Mouse (Mus musculus) E14TG2a.4 (cell line): ENCODE measurements around the gene Gm11146.

ENCODE experiments used
- CTCF ChIP-seq: conservative IDR thresholded peaks from 2 replicates; pipeline ENCODE4 v1.5.1; 2014; ENCODE audit warnings: low read length
- NANOG ChIP-seq: IDR thresholded peaks from 2 replicates; pipeline ENCODE4 v1.6.1; 2014; ENCODE audit warnings: borderline replicate concordance, low read length, mixed read lengths

GRCm38 (mm10) chr16:77648181-77648580 lies 46.3 kb upstream of the Gm11146 start:
- no peak for TF ChIP-seq CTCF
- TF ChIP-seq NANOG, result no peak
